Mouse (Mus musculus): ENCODE results near the gene Cmss1.
A peak's percentile ranks its signal among the peaks of the same experiment; 100 is the strongest.

Cmss1 gene

DNA sequence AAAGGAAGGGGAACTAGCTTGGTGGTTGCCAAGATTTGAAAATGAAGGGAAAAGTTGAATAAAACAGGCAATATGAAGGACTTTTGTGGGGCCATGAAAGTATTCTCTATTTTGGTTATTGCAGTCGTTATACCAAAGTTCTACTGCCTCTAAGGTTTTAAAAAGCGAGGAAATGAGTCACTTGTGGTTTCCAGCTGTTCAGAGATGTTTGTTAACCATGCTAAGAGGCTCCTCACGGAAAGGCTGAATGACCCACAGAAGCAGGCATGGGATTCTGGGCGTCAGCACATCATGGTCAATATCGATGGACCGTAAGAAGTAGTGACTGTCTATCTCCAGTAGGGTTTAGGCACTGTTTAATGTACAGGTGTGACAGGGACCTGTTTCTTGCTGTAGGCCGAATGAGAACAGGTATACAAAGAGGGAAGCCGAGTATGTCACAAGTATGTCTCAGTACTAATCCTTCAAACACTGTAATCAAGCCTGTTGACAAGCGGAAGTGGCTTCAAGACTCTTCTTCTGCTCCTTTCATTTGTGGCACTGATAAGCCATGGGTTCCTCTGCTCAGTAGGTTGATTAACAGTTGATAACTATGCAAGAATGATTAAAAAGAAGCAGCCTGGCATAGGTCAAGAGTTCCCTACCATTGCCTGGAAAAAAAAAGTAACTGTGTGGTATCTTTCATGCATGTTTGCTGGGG, 227.9 kb downstream of the Cmss1 start:
- no peak for DNase-seq

DNA sequence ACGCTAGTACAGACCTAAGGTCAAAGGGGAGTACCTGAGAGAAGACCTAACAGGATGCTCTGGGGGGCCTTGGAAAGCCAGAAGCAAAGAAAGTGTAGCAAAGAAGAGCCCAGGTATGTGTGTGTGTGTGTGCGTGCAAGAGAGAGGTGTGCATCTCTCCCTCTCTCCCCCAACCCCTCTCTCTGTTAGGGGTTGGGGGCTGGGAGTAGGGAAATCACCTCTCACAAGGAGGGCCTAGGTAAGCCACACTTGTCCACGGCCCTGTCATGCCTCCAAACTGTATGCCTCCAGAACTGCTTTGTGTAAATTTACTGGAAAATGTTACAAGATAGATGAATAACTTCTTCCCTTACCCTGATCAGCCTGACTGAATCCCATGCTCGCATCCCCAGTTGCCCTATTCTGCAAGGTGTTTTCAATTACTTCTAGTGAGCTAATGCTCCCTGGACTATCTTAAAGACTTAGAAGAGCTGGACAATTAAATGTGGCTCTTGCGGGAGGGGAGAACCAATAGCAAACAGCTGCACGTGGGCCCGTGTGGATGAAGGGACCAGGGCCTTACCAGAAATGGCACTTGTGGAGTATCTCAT, 231.3 kb downstream of the Cmss1 start:
- DNase-seq, result no peak

DNA sequence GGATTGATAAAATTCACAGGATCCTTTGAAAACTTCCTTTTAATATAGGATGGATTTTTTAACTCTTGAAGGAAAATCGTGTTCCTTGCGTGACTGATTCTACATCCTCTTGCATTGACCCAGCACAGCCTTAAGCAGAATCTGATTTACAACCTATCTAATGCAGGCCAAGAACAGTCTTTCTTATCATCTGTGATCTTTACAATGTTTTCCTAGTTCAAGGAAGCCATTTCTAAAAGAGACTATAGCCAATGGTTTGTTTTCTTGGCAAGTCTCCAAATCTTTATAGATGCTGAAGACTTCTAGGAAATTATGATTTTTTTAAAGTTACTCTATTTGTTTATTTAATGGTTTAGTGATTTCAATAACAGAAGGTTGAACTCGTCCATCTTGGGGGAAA, 234.5 kb downstream of the Cmss1 start:
- no peak for DNase-seq

DNA sequence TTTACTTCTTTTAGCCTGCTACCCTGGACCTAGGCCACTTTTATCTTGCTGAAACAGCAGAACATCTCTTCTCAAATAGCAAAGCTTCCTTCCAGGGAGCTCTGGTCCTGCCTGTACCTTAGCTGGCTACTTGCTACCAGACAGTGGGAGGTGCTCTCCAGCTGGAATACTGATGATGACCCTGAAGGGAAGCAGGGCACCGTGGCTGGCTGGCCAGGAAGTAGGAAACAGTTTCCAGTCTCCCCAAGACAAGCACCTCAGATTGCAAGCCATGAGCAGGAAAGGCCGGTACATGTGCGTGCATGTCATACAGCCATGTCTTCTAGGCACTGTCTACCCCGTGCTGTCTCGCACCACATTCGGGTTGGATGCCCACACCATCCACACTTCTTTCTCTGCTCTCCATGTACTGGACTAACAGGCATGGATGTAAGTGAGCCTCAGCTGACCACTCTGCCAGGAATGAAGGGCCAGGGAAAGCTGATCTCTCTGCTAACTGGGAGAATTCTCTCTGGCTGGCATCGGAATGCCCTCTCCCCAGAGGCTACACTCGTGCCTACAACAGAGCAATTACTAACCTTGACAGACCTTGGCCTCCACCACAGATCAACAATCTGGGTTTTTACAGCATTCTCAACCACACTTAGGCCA, 236.7 kb downstream of the Cmss1 start:
- DNase-seq, result no peak

DNA sequence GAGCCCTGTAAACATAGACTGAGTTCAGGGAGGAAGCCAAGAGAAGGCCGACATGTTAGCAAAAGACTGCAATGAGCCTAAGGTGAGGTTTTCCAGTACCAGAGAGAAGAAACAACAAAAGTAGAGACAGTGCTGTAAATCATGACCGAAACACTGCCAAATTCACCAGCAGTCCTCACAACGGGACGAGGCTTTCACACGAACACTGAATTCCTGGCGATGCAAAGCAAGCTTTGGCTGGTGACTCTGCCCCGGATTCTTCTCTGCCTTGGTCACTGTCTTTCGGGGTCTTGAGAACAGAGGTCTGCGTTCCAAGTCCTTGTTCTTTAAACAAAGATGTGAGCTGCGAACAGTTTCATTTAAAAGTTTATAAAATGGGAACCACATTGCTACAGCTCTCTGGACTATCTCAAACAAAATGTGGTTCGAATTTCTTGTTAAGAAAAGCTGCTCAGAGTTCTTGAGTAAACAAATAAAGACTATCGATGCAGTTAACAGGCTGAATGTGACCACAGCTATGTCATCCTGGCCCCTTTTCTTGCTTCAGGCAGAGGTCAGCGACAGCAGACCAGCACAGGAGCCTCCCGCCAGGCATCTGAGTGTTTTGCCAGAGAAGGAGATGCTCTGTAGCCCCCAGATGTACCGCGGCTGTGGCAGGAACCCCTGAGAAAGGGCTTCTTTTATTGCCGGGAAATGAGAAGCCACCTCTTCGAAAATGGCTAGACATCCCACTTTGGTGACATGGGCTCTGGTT, 239.5 kb downstream of the Cmss1 start:
- no peak for DNase-seq

DNA sequence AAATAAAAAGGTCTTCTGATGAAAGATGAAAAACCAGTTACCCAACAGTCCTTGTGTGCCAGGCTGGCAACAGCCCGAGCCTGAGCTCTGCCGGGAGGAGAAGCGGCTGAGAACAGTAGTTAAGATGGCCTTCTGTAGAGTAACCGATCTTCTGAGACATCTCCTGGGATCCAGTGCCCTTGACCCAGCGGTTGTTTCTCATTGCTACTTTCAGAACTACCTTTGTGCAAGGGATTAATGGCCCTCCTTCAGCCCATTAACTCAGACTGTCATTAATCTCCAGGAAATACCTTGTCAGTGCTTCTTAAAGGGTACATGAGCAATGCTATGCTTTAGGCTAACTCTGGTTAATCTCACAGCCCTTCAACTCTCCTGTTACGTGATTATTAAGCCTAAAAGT, 240.5 kb downstream of the Cmss1 start:
- DNase-seq, result no peak

DNA sequence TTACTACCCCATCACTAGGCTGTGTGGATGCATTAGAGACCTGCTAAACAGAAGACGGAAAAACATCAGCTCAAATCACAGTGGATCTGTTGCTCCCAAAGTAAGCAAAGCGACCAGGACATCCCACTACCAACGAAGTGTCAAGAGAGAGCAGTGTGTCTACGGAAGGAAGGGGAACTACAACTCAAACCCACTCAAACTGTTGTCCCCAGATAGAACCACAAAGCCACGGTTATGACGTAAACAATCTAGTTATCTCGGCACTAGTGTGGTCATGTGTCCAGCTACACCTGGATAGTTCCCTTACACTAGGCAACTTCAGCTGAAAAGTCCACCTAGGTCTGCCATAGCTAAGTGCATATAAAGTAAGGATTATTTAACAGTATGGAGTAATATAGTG, 242.2 kb downstream of the Cmss1 start:
- no peak for DNase-seq

DNA sequence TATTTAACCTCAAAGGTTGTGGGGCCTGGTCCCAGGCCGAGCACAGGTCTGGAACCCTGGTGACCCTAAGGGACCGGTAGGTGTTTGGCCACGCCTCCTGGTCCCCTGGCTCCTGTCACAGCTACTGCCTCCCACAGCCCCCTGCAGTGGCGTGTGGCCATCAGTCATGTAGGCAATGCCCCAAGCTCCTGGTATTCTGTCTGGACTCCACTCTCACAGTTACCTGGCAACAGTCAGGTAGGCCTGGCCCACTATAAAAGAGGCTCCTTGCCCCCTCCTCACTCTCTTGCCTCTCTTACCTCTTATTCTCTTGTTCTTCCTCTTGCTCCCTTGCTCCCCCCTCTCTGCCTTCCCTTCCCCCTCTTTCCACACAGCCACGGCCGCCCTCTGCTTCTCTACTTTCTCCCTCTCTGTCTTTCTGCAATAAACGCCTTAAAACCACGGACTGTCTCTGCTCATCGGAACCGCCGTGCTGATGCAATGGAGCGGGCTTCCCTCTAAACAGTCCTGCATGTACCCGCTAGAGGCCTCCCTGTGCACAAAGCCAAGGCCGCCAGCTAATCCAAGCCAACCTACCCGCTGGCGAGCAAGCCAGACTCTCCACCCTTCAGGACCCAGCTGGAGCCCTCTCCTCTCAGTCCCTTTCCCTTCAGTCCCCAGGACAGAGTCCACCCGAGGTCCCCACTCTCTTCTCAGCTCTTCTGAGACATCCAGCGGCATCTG, 243.8 kb downstream of the Cmss1 start:
- peak; percentile 71 for DNase-seq

DNA sequence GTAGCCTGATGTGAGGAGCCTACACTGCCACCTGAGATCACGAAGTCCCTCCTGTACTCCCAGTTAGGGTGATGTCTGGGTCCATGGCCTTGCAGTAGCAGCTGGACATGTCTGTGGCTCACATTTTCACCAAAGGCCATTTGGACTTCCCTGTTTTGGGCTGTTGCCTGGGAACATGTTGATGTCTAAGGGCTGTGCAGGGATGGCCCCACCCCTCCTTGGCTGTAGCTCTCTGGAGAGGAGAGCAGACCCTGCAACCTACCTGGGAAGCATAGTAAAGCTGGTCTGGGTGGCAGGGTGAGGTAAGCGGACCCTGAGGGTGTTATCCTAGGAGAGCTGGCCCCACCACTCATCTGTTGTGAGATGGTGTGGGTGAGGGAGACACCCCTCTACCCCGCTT, 245.9 kb downstream of the Cmss1 start:
- DNase-seq, result no peak

DNA sequence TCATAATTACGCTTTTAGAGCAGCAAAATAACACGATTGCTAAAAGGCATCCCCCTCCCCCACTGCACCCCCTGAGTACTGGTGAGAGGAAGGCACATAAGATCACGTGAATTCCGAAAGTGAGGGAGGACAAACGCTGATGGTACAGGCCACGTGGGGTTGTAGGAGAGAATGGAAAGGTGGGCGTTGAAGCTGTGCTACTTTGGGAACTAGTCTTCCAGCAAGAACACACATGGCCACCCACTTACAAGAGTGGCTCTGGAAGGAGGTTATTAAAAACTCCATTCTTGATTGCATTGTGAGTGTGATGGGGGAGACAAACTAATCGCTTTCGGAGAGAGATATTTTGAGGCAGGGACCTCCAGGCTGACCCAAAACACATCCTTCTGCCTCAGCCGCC, 247.4 kb downstream of the Cmss1 start:
- no peak for DNase-seq

DNA sequence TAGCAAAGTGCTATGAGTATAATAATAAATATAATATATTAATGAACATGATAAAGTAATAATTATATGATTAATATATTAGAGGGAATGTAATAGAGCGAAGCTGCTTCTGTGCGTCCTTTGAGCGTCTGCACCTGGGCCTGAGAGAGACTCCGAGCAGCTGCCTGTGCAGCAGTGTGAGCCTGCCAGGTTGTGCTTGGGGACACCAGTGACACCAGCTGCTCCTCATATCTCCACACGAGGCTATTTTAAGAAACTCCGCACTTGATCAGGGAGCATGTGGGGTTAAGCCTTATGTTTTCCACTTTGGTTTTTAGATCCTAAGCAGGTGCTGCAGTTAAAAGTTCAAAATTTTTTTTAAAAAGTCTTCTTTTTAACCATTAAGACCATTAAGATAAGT, 249.7 kb downstream of the Cmss1 start:
- DNase-seq, result no peak

DNA sequence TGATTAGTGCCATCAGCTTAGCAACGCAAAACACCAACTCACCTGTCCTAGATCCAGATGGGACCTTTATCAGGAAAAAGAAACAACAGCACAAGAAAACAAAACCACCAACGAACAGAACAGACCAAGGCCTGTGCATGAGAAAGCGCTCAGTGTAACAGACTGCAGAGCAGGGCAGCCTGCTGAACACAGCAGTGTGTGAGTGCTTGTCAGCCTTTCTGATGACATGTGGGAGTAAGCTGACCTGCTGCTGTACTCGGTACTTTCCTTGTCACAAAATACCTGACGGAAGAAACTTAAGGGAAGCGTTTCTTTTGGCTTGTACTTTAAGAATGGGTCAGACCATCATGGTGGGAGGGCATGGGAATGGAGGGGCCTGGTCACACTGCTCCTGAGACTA, 250.2 kb downstream of the Cmss1 start:
- no peak for DNase-seq

DNA sequence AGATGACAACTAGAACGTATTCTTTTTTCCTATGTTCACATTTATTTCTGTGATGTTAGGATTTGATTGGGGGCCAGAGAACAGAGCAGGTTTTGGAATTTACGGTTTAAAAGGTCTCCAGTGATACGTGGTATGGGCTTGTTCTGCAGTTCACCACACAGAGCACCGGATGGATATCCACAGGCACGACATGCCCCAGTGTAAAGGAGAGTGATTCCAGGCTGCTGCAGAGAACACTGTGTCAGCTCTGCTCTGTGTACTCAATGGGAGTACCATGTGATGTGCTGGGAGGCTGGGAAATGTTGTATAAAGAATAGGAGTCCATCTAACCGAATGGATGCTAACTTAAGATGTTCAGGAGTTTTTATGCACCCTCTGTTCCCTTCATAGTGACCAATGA, 252.7 kb downstream of the Cmss1 start:
- DNase-seq, result no peak

DNA sequence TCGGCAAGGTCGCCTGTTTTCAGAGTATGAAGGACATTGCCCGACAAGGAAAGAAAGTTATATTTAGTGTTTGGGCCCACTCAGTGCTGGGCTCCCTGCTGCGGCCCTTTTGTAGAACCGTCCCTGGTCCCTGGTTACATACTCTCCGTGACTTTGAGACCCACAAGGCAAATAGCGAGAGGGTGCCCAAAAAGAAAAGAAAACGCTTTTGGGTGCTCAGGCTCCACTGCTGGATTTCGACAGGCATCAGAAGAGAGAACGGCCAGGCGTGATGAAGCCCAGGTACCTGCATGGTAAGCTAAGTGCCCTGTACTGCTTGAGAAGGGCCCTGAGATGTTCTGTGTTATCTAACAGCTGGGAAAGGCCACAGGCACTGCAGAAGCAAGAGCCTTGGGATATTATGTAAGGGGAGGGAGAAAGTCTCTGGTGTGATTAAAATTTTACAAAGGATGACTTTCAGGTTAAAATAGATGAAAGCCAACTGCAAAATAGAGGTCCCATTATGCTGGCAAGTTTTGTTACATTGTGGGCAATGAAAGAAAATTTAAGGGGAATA, 253.4 kb downstream of the Cmss1 start:
- no peak for DNase-seq

DNA sequence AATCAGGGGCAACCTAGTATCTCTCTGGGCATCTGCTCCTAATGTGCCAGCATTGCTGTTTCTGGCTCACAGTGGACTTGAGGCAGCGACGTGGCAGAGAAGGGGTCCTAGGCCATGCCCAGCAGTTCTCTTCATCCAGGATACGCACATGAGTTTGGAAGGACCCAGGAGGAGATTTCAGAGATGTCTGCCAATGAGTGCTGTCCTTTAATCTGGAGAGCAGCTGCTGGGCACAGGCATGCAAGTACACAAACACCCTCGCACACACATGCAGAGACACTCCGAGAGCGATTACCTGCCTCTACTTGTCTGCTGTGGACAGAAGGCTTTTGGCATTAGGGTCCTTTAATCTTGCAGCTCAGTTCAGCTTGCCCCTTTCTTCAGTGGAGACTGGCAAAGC, 253.9 kb downstream of the Cmss1 start, which contains the start of gene Filip1l:
Filip1l (plus strand) TSS at position 343 of the 400 bp plus-strand sequence.
- no peak for DNase-seq

DNA sequence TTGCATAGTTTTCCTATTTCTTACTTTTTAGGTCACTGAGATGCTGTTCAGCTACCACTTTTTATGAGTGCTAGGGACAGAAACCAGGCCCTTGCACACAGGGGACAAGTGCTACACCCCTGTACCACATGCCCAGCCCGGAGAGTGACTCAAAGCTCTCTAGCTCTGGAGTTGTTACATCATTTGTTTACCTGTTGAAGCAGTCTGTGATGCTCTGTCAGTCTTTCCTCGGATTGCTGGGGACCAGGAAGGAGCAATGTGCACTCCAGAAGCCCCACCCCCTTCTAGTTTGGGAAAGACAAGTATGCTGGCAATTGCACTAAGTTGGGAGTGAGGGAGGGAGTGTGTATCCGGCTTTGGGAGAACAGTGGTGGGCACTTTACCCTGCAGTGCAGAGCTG, 257.0 kb downstream of the Cmss1 start:
- DNase-seq, result peak; percentile 63

DNA sequence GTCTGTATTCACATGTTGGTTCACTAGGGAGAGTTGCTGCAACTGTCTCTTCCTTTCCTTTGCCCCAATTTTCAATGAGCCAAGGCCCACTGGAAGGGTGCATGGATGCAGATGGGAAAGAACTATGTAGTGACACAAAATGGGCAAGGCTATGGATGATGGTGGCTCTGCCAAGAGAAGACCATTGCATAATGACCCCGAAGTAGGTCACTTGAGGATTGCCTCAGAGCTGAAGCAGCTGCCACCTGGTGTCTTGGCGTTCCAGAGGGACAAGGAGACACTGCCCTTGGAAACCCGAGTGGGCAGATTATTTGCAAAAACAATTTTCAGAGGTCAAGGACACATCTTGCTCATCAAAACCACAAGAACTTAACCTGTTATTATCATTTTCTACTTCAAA, 257.6 kb downstream of the Cmss1 start:
- DNase-seq, result peak; percentile 67

DNA sequence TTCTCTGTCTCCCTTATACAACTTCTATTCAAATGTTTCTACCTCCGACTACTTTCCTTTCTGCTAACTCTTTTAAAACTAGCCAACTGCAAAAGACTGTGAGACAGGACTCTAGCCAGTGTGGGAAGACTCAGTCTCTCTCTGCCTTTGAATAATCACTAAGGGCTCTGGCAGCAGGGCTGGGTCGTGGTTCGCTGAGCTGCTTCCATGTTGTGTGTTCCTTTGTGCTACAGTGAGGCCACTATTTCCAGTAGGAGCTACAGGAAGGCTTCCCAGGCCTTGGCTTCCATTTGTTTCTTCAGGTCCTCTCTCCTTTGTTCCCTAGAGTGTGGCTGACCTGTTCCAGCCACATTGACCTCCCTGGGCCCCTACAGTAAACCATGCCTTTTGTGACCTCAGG, 260.4 kb downstream of the Cmss1 start:
- DNase-seq, result no peak

DNA sequence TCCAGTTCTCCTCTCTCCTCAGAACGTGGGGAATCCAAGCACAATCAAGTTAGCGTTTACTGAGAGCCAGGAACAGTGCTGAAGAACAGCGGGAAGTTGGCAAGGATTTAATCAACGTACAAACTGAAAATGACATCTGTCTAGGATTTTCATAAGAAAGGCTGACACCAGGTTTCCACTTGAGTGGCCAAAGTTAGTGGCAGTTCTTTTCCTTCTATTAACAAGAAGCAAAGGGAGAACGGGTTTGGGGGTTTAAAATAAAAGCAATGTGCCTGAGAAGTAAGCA, 266.1 kb downstream of the Cmss1 start:
- DNase-seq, result no peak

DNA sequence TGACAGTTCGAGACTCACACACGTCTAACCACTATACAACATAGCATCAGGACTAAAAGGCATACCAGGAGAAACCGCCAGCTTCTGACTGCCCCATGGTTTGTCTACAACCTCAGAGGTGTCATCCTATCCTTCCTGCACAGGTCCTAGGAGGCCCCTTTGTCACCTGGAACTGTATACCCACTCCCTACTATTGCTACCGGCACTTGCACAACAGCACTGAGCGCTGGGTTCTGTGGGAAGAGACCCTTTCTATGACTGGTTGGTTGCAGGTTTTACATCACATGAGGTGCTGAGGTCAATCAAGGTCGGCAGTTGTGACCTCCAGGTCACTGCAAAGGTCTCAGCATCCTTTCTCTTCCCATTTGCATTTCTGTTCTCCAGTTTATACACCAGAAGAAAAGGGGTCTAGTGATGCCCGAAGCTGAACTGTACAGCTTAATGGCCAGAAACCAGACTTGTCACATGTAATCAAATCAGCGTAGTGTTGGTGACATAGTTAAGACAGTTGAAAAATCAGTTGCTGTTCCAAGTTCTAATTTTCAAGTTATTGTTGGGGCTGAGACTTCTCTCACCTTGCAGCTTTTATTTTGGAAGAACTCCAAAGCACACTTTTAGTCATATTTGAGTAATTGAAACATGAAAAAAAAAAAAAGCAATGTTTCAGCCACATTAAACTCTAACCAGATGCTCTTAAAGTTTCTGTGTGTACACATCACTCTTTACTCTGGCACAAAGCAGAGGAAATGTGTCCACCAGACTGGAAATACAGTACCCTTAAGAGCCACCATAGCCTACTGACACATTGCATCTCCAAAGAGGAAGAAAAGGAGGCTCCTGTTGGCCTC, 266.7 kb downstream of the Cmss1 start:
- no peak for DNase-seq

DNA sequence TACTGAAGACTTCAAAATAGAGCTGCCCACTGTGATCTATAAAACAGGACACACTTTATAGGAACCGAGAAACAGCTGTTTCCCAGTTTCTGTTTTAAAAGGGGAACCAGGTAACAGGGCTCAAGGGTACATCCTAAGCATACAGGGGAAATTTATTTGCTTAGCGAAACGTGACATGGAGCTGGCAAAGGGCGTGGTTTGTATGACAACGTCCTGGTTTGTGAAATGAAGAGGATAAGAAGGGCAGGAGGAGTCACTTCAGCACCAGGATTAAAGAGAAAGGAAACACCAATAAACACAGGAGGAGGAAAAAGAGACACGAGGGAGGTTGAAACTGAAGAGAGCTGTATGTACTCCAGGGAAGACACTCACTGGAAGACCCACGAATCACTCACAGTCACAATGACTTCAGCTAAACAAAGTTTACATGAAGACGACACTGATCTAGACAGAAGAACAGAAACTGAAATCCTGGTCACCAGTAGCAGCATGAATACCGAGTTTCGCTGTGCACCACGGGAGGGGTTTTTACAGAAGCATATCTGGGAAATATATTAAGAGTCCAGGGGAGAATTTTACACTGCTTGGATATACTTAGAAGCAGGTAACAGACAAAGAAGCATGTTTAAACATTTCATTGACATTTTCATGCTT, 269.8 kb downstream of the Cmss1 start:
- peak; percentile 60 for DNase-seq

Measured in lung, postnatal 36 days (tissue).